Comparison of ENCODE assay signal across 13 mouse cellular contexts in the genomic region with DNA sequence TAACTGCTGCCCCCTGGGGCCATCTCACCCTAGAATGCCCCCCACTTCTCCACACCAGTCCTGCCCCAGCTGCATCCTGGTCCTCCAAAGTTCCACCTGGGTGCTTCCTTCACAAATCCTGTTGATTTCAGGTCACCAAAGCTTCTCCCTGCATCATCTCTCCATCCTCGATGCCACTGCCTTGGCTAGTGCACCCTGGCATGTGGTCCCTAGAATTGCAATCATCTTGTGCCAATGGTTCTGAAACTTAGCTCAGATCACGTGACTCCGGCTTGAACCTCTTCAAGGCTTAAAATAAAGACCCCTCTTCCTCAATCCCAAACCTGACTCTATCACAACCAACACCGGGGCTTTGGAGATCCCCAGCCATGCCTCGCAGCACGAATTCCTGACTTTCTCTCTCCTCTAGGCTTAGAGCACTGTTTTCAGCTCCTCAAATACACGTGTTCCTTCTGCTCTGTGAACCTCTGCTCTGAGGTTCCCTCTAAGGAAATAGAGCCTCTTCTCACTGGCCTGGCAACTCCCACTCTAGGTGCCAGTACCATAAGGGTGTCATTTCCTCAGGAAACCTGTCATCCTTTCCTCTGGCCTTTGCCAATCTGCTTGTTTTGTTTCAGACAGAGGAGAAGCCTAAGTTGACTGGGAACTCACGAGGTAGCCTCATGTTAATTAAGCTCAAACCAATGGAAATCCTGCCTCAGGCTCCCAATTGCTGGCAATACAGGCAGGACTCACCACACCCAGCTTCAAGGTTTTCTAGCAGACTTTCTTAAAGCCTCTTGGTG. TPM values are rescaled to one million over a fixed set of nuclear protein-coding genes. Genes with fewer than 3 reads are reported as not detected.
DNase-seq lines count a peak whose midpoint lies in the region; ATAC-seq lines count a peak whose summit lies in the region.
"Had no signal": no experiment of that assay in that cellular context is flagged by ENCODE, and none has a peak within 500 bp of the region (broad histone marks: within the 10 kb centered on the region; RNA-seq: fewer than 3 reads in every experiment).

No protein-coding gene starts in this region.

- no peak for ATAC-seq in neural tube, embryonic 11.5 days (ENCODE audit: insufficient read depth, low FRiP score, low TSS enrichment)
- ATAC-seq in forebrain, embryonic 14.5 days: no peak
- ATAC-seq in megakaryocyte progenitor cell, adult 5-6 weeks (replicated peaks; ENCODE audit: poor library complexity): peak; percentile 18; the same call in 1 of the 2 replicates

- no peaks in the 10 kb centered on the region for H3K9me3 ChIP-seq in neural tube, embryonic 11.5 days (ENCODE audit: control insufficient read depth, low read length)
- H3K9me3 ChIP-seq in forebrain, embryonic 14.5 days (replicated peaks; ENCODE audit: control insufficient read depth, low read length): no peaks in the 10 kb centered on the region
- H3K9me3 ChIP-seq: embryonic facial prominence, embryonic 12.5 days had no signal

- H3K4me2 ChIP-seq in neural tube, embryonic 11.5 days (ENCODE audit: low read depth): peak overlapping the region; percentile 69
- peak overlapping the region; percentile 57 for H3K4me2 ChIP-seq in forebrain, embryonic 14.5 days (ENCODE audit: low read length)
- H3K4me2 ChIP-seq: embryonic facial prominence, embryonic 12.5 days had no signal

- no peak overlapping the region; the same call in 1 of the 2 replicates for H3K9ac ChIP-seq in neural tube, embryonic 11.5 days (ENCODE audit: low read length)
- H3K9ac ChIP-seq in forebrain, embryonic 14.5 days (ENCODE audit: low read length): peak overlapping the region; percentile 95
- H3K9ac ChIP-seq: embryonic facial prominence, embryonic 12.5 days had no signal

- peaks cover 12% of the 10 kb centered on the region; the same call in 1 of the 2 replicates for H3K27me3 ChIP-seq in neural tube, embryonic 11.5 days (ENCODE audit: control insufficient read depth, insufficient read depth, low read length)
- H3K27me3 ChIP-seq in forebrain, embryonic 14.5 days (replicated peaks; ENCODE audit: control insufficient read depth, insufficient read depth, low read length): no peaks in the 10 kb centered on the region

- H3K4me3 ChIP-seq in neural tube, embryonic 11.5 days (ENCODE audit: low read depth, low read length): peak overlapping the region; percentile 81
- H3K4me3 ChIP-seq in forebrain, embryonic 14.5 days (ENCODE audit: low read depth, low read length): peak overlapping the region; percentile 76
- H3K4me3 ChIP-seq: embryonic facial prominence, embryonic 12.5 days had no signal

- no peaks in the 10 kb centered on the region for H3K36me3 ChIP-seq in neural tube, embryonic 11.5 days (ENCODE audit: control insufficient read depth, insufficient read depth, low read length)
- no peaks in the 10 kb centered on the region for H3K36me3 ChIP-seq in forebrain, embryonic 14.5 days (ENCODE audit: control insufficient read depth, insufficient read depth, low read length)
- H3K36me3 ChIP-seq: embryonic facial prominence, embryonic 12.5 days had no signal

- no peak for DNase-seq in neural tube, embryonic 11.5 days (ENCODE audit: low spot score)
- DNase-seq in neural tube, embryonic 10.5 days (ENCODE audit: extremely low spot score, low spot score): no peak
- peak; percentile 53 for DNase-seq in forebrain, embryonic 14.5 days (ENCODE audit: low spot score)
- DNase-seq in thymus, postnatal 14 days: no peak
- no peak for DNase-seq in layer of hippocampus, postnatal 36 days
- DNase-seq in right cerebral cortex, adult 18-20 months: no peak
- DNase-seq in kidney, adult 18-20 months: no peak
- DNase-seq: adrenal gland, adult 2 months; gastrocnemius, postnatal 10 days; heart, postnatal 4 days; thymus, adult 18-20 months had no signal

- peaks cover 13% of the 10 kb centered on the region; the same call in 1 of the 2 replicates for H3K4me1 ChIP-seq in neural tube, embryonic 11.5 days (ENCODE audit: control insufficient read depth, insufficient read depth, low read length)
- peaks cover 43% of the 10 kb centered on the region for H3K4me1 ChIP-seq in forebrain, embryonic 14.5 days (ENCODE audit: control insufficient read depth, insufficient read depth, low read length)

- WGBS in neural tube, embryonic 11.5 days: 46% methylated on average over 8 of the region's 8 CpGs
- WGBS in forebrain, embryonic 14.5 days: 28% methylated on average over 8 of the region's 8 CpGs

- no peak overlapping the region for H3K27ac ChIP-seq in neural tube, embryonic 11.5 days (ENCODE audit: low read depth, low read length)
- peak overlapping the region; percentile 56; the same call in 1 of the 2 replicates for H3K27ac ChIP-seq in forebrain, embryonic 14.5 days (ENCODE audit: low read depth, low read length)
- H3K27ac ChIP-seq: embryonic facial prominence, embryonic 12.5 days had no signal

RNA-seq across cellular contexts. Expression of a gene that starts 6.0 kb away (rescaled TPM):
- 21.3 and 22.8 TPM in 2 replicates for polyA plus RNA-seq in neural tube, embryonic 11.5 days (2014; fragmentation: Nextera tagmentation; extraction: Ambion mirVana)
- polyA plus RNA-seq in forebrain, embryonic 14.5 days (2014; fragmentation: Nextera tagmentation; extraction: Ambion mirVana): 39.5 and 58.9 TPM in 2 replicates
- not detected in 2 replicates for total RNA-seq in megakaryocyte progenitor cell, adult 5-6 weeks (2015)
- total RNA-seq in megakaryocyte progenitor cell, adult 5-6 weeks (2017): not detected in 2 replicates
- 10 to 100 TPM; 17.5 to 18.2 TPM for total RNA-seq in layer of hippocampus, postnatal 36 days (2021)
- total RNA-seq: adrenal gland, adult 2 months; heart, postnatal 4 days had no signal
- polyA plus RNA-seq: adrenal gland, adult 2 months had no signal

RNA-seq across cellular contexts. Expression of a gene that starts 55.9 kb away (rescaled TPM):
- polyA plus RNA-seq in neural tube, embryonic 11.5 days (2014; fragmentation: Nextera tagmentation; extraction: Ambion mirVana): 19.5 and 24.1 TPM in 2 replicates
- polyA plus RNA-seq in forebrain, embryonic 14.5 days (2014; fragmentation: Nextera tagmentation; extraction: Ambion mirVana): 24.5 and 28.3 TPM in 2 replicates
- 7.0 and 9.5 TPM in 2 replicates for total RNA-seq in megakaryocyte progenitor cell, adult 5-6 weeks (2015)
- 5.7 and 6.6 TPM in 2 replicates for total RNA-seq in megakaryocyte progenitor cell, adult 5-6 weeks (2017)
- 10 to 100 TPM; 25.3 to 27.7 TPM for total RNA-seq in layer of hippocampus, postnatal 36 days (2021)

Comparison
In these comparisons a context has a peak if more than half of its experiments do, and no peak if none do; other contexts are left out.
1. RNA of a gene that starts 6.0 kb away (total RNA-seq): 17.5 to 18.2 TPM in layer of hippocampus, postnatal 36 days; not detected in megakaryocyte progenitor cell, adult 5-6 weeks; every median in the first group is over 10 times any median in the second.